Mouse (Mus musculus): ENCODE results near the gene Cfap43.
A peak's percentile ranks its signal among the peaks of the same experiment; 100 is the strongest.

The Cfap43 gene

GRCm38 (mm10) chr19:47885191-47885743, 33.8 kb downstream of the Cfap43 start:
- DNase-seq (ENCODE audit: low read depth) = no peak

GRCm38 (mm10) chr19:47884296-47885085, 34.6 kb downstream of the Cfap43 start:
- no peak for DNase-seq (ENCODE audit: low read depth)

- no peak for DNase-seq (ENCODE audit: low read depth)
Observed at GRCm38 (mm10) chr19:47882882-47883254, 36.2 kb downstream of the Cfap43 start.

- DNase-seq (ENCODE audit: low read depth) = peak; percentile 98
Observed at GRCm38 (mm10) chr19:47882151-47882881, 36.8 kb downstream of the Cfap43 start.

- DNase-seq (ENCODE audit: low read depth) = no peak
Observed at GRCm38 (mm10) chr19:47881538-47881937, 37.5 kb downstream of the Cfap43 start.

- DNase-seq (ENCODE audit: low read depth) = no peak
Observed at GRCm38 (mm10) chr19:47876252-47876651, 42.8 kb downstream of the Cfap43 start.

GRCm38 (mm10) chr19:47871515-47871914, 47.6 kb downstream of the Cfap43 start:
- peak; percentile 45 for DNase-seq (ENCODE audit: low read depth)

- DNase-seq (ENCODE audit: low read depth) = peak; percentile 95
Observed at GRCm38 (mm10) chr19:47870102-47870666, 48.9 kb downstream of the Cfap43 start.

- DNase-seq (ENCODE audit: low read depth) = peak; percentile 70
Observed at GRCm38 (mm10) chr19:47869516-47869915, 49.6 kb downstream of the Cfap43 start.

- peak; percentile 89 for DNase-seq (ENCODE audit: low read depth)
Observed at GRCm38 (mm10) chr19:47868951-47869350, 50.1 kb downstream of the Cfap43 start.

GRCm38 (mm10) chr19:47867628-47868175, 51.4 kb downstream of the Cfap43 start:
- DNase-seq (ENCODE audit: low read depth) = peak; percentile 53

- DNase-seq (ENCODE audit: low read depth) = peak; percentile 98
Observed at GRCm38 (mm10) chr19:47865353-47865947, 53.6 kb downstream of the Cfap43 start, which contains the start of gene Gsto2. Gene Gsto2 (plus strand): TSS chr19:47865534.

GRCm38 (mm10) chr19:47864721-47865120, 54.4 kb downstream of the Cfap43 start:
- DNase-seq (ENCODE audit: low read depth) = no peak

GRCm38 (mm10) chr19:47864051-47864450, 55.0 kb downstream of the Cfap43 start:
- no peak for DNase-seq (ENCODE audit: low read depth)

- DNase-seq (ENCODE audit: low read depth) = no peak
Observed at GRCm38 (mm10) chr19:47862581-47862980, 56.5 kb downstream of the Cfap43 start.

GRCm38 (mm10) chr19:47859180-47859579, 59.9 kb downstream of the Cfap43 start:
- no peak for DNase-seq (ENCODE audit: low read depth)

GRCm38 (mm10) chr19:47857957-47858942, 60.8 kb downstream of the Cfap43 start:
- DNase-seq (ENCODE audit: low read depth) = no peak

GRCm38 (mm10) chr19:47854796-47855783, 64.0 kb downstream of the Cfap43 start, which contains the start of gene Gsto1:
Gene Gsto1 (plus strand): TSS chr19:47854970.
- peak; percentile 97 for DNase-seq (ENCODE audit: low read depth)

Measured in NIH3T3 (cell line).